Mouse (Mus musculus): Measurements from ENCODE around the gene Clec1a.

DNA sequence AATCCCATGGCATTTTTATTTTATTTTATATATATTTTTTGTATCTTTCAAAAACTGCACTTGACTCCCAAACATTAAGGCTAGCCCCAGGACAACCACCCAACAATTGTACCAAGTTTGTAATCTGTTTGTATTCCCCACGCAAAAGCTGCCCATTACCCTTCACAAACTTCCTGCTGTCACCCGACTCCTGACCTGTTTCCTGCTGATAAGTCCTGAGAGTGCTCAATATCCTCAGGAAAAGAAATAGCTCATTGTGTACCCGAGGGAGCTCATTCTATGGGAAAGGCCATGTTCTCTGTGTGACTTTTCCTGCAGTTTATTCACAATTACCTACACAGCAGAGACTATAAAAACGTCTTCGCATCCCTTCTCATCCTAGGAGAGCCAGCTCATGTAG is 26.0 kb downstream of the Clec1a start:
- TF ChIP-seq CTCF (IDR thresholded peaks at IDR 0.05; ENCODE audit: borderline replicate concordance, insufficient read depth, low read depth, low read length) (no peak), POLR2A (IDR thresholded peaks at IDR 0.05; ENCODE audit: borderline replicate concordance, insufficient read depth, low read length) (no peak)
